Mouse (Mus musculus): ENCODE results near the gene Tbc1d1.

Tbc1d1 gene

DNA sequence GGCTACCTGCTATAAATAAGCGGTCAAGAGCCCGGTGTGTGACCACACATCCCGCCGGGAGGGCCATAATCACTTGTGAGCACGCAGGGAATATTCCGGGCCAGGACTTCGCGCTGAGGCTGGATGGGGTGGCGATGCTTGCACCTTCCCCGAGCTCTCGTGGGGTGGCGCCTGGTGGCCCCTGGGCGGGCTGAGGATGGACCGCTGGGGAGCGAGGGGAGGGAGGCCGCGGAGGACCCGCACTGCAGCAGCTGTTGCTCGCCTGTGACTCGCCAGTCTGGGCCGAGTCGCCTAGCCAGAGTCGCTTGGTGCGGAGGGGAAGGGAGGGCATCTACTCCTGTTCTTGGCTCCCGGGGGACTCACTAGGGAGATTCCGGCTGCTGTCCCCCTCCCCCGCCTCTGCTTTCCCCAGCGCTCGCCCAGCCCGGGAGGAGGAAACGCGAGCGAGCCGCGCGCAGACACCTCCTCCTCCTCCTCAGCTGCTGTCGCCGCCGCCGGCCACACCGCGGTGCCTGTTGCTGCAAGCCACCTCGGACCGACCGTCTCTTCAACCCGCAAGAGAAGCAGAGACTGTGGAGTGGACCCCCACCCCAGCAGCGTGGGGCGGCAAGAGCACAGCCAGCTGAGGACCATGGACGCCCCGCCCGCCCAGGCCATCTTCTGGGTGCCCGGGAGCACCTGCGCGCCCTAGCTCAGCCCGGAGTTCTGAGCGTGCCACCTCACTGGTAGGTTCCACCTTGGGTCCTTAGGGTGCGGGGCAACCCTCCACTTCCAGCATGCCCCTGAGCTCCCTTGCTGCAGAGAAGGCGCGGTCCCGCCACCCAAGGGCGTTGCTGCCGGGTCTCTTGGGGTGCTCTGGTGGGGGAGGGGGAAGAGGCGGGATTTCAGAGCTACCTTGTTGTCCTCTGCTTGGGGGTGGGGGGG, 3.9 kb downstream of the Tbc1d1 start:
- peak; percentile 44 to 59 for DNase-seq (ENCODE audit: low read depth in 2 of 2, low spot score in 2 of 2)

DNA sequence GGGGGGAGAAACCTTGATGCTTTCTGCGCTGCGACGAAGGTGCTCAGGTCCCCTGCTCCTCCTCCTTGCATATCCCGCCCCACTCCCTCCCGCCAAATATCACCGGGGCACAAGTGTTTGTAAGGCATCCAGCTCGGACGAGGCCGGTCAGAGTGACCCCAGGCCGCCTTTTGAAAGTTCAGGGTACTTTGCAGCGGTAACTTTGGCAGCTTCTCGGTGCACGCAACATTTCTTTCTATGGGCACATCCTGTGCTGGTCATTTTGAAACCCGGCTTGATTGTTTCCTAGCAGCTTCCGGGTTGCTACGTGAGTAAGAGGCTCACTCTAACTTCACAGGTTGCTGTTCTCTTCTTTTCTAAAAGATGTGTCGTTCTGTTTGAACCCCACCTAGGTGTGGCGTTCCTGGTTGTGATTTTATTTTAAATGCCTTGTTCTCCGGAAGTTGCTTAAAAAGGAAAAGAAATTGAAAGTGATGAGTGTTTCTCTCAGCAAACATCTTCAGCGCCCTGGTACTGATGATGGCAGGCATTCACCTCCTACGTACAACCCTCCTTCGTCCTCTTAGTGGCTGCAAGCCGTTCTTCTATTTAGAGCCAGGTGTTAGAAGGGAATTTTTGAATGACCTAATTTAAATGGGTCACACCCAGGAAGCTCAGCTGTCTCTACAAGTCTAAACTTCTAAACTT, 4.7 kb downstream of the Tbc1d1 start:
- peak; percentile 60 to 66 for DNase-seq (ENCODE audit: low read depth in 2 of 2, low spot score in 2 of 2)

DNA sequence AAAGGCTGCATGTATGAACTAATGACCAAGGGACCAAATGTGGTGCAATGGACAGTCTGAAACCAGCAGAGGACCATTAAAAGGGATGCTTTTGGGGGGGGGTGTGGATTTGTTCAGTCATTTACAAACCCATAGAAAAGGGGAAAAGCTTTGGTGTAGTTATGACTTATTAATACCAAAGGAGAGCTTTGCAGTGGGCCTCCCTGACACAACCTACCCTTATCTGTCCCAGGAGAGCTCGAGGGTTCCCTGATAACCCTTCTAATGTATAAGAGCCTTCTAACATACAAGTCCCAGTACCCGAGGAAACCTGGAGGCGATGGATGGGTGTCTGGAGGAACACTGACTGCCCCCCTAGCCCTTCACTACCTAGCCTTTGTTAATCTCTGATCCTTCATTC, 5.8 kb downstream of the Tbc1d1 start:
- no peak for DNase-seq (ENCODE audit: low read depth in 2 of 2, low spot score in 2 of 2)

DNA sequence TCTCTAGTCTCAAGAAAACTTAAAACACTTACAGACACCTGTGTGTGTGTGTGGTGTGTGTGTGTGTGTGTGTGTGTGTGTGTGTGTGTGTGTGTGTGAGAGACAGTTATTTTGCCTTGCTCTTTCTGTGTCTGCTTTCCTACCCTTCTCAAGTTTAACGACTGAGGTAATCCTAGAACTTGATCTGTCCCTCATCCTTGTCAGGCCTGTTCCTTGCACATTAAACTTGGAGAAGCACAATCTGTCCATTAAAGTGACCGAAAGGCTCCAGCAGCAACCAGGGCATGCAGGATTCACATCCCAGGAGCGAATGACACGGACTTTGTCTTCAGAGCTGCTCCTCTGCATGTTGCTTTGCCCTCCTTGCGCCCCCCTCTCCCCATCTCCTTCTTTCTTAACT, 6.5 kb downstream of the Tbc1d1 start:
- DNase-seq (ENCODE audit: low read depth in 2 of 2, low spot score in 2 of 2): no peak

DNA sequence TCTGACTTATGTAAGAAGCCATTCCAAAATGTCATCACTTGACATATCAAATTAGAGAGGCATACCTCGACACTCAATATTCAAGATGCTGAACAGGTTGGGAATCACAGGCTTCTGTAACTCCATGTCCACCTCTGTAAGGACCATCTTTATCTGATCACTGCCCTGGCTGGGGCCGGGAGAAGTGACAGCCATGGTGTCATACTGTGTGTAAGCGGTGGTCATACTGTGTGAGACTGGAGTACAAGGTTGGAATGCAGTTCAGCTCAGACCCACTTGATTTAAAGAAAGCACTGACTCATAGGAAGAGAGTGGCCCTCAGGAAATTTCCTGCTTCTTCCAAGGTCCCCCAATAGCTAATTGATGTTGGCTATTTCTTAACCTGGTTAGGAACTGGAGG, 8.3 kb downstream of the Tbc1d1 start:
- DNase-seq (ENCODE audit: low read depth in 2 of 2, low spot score in 2 of 2): no peak

DNA sequence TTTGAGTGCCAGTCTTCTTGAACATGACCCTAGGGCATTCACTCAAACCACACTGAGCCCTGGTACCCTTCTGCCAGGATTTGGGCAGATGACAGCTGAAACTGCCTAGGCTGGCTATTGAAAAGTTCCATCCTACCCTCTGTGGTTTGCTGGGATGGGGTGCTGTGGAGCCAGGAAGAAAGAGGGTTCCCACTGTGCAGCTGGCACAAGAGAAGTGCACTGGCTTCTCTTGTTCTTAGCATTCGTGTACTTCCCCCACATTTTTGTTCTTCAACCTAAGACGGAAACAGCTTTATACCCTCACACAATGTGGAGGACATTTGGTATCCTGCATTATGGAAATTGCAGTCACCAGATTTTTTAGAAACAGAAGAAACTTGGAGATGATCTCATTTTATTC, 9.7 kb downstream of the Tbc1d1 start:
- DNase-seq (ENCODE audit: low read depth in 2 of 2, low spot score in 2 of 2): no peak

DNA sequence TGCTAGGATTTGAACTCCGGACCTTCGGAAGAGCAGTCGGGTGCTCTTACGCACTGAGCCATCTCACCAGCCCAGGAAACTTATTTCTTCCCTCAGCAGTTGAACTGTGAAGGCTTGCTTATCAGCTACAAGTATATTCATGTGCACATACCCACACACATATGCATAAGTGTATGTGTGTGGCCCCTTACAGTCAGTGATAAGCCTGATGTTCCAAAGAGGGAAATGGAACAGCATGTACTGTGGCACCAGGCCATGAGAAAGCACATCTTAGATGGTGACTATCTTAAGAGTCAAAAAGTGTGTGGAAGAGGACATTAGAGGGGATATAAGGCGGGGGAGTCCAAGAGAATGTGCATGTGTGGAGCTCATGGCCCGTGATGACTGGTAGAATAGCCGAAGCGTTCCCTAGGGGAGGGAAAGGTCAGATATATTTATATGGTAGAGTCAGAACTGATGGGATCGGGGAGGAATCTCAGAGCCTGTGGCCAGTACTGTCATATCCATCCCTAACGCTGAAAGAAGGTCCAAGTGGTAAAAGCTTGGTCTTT, 13.0 kb downstream of the Tbc1d1 start:
- no peak for DNase-seq (ENCODE audit: low read depth in 2 of 2, low spot score in 2 of 2)

DNA sequence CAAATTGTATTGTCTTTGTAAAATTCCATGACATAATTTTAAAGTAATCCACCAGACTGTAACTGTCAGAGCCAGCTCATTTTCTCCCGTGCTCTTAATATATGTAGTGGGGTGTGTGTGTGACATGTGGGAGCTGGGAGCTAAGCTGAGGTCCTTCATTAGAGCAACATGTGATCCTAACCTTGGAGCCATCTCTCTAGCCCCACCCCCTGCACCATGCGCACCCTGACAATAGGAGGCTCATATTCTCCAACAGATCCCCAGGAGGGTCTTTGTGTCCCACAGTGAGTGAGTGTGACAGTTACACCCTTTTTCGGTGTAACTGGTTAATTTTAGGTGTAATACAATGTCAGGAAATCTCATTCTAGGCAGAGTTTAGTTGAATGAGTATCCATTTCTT, 16.8 kb downstream of the Tbc1d1 start:
- no peak for DNase-seq (ENCODE audit: low read depth in 2 of 2, low spot score in 2 of 2)

DNA sequence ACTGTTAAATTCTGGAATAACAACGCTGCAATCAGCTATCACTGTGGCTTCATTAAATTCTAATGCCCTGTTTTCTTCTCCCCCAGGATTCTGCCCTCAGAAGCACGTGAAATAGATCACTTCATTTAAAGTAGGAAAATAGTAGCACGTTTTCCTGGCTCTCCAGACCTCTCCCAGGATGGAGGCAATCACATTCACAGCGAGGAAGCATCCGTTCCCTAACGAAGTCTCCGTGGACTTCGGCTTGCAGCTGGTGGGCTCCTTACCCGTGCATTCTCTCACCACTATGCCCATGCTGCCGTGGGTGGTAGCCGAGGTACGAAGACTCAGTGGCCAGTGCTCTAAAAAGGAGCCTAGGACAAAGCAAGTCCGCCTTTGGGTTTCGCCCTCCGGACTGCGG, 17.2 kb downstream of the Tbc1d1 start:
- no peak for DNase-seq (ENCODE audit: low read depth in 2 of 2, low spot score in 2 of 2)

DNA sequence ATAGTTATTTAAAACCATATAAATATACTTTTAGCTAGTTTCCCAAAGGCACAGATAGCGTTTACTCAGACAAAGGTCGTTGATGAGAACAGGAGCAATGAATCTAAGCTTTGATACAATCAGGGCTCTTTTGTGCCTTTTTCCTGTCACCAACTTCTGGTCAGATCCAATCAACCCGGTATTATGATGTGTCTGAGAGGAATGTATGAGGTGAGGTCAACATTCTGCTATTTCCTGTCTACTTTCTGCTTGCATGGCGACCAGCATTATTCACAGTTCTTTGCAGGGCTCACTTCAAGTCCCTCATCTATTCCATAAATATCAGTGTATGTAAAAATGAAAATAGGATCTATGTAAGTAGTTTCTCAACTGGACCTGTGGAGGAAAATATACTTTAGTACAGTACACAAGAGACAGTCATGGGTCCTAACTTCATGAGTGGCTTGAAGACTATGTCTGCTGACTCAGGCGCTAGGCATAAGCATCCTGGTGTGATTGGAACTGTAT, 18.4 kb downstream of the Tbc1d1 start:
- no peak for DNase-seq (ENCODE audit: low read depth in 2 of 2, low spot score in 2 of 2)

DNA sequence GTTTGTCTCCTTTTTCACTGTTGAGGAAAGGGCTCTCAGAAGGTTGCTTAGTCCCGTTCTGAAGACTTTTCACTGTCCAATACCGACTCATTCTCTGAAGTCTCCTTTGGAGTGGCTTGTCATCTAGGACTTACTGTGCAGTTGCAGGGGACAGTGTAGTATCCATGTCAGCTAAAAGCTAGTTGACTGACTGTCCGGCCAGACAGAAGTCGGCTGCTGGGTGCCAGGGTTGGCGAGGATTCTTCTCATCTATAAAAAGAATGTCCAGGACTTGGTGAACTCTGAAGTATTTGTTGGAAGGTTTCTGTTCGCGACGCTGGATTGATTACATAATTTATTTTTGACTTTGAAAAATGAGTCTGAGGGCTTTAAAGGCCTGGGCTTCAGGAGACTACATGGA, 24.4 kb downstream of the Tbc1d1 start:
- no peak for DNase-seq (ENCODE audit: low read depth in 2 of 2, low spot score in 2 of 2)

DNA sequence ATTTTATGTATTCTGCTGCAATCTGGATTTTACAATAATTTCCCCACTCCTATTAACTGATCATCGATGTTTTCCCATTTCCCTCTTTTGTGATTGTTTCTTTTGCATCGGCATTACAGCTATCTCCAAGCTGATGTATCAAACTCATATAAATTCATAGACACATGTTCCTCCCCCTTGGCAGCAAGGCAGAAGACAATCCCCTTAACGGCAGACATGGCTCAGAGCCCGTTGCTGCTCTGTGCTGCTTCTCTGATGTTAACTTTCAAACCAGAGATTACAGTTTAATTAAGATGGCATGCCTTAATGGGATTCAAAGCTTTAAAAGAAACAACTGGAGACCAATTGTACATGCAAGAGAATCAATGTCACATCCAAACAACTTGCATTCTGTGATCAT, 27.6 kb downstream of the Tbc1d1 start:
- DNase-seq (ENCODE audit: low read depth in 2 of 2, low spot score in 2 of 2): no peak

DNA sequence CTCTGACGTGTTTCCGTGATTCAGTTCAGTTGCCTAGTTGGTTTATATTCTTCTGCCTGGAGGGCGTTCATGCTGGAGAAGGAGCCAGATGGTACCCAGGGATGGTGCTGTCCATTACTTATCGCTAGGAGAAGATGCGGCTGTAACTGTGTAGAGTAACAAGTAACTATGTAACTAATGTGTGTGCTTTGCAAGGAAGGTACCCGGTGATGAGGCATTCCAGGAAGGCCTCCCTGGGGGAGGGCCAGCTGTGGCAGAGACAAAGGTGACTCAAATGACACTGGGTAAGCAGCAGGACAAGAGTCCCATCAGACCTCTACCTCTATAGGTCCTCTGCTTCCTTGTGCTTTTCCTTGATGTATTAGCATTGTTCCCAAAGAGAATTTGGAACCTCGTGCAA, 29.2 kb downstream of the Tbc1d1 start:
- DNase-seq (ENCODE audit: low read depth in 2 of 2, low spot score in 2 of 2): no peak

DNA sequence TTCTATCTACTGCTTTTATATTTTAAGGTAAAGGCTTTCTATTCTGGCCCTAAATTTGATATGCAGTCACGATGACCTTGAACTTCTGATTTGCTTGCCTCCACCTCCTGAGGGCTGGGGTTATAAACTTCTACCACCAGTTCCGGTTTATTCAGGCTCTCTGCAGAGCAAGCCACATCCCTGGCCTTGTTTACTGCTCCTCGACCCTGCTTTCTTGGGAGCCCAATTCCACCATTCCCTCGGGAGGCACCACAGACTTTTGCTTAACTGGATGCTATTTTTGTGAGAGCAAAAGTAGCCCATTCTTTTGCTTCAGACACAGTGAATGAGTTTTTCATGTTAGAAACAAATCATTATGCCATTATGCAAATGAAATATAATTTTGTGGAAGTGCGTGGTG, 30.5 kb downstream of the Tbc1d1 start:
- DNase-seq (ENCODE audit: low read depth in 2 of 2, low spot score in 2 of 2): no peak

DNA sequence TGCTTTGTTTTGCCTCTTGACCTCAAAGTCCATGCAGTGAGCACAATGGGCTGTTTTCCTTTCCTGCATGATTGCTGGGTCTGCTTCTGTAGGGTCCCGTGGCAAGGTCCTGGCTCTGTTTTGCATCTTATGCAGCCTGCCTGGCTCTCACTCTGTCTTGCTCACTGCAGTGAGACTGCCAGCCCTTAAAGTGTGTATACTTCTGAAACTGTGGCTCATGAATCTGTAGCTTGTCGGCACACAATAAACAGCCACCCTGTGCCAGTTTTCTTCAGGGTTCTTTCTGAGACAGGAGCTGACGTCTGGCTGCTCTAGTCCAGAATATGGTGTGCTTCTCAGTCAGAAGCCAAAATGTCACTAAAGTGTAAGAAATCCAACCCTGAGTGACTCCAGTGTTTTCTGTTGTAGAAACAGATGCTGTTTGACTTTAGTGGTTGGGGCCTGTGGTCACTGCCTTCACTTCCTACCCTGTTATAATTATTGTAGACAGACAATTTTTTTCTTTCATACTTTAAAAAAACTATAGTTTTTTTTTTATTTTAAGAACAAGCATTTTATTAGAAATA, 32.1 kb downstream of the Tbc1d1 start:
- DNase-seq (ENCODE audit: low read depth in 2 of 2, low spot score in 2 of 2): no peak

DNA sequence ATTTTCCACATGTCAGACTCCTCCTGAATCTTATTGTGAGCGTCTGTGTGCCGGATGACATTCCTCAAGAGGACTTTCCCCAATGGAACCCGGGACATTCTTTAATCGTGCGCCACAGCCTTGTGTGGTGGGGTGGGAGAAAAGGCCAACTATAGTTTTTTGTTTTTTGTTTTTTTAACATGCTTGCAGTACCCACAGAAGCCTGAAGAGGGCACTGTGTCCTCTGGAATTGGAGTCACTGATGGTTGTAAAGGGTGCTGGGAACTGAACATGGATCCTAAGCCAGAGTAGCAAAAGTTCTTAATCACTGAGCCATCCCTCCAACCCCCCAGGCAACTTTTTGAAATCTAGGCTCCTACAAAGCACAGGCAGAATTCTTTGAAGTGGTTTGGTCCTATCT, 34.8 kb downstream of the Tbc1d1 start:
- no peak for DNase-seq (ENCODE audit: low read depth in 2 of 2, low spot score in 2 of 2)

DNA sequence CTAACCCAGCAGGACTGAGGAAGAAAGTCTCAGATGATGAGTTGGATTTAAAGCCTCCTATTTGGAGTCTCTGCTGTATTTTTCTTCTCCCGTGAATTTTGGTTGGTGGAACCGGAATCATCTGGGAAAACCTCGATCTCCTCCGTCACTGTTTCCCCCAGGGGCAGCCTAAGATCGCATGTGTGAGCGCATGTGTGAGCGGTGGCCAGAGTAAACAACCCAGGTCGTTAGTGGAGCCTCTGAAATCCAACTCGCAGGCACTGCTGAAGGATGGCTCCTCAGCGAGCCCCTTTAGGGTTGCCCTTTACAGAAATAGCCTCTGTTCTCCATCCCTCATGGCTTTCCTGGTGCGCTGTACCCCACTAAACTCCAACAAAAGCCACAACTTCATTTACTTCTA, 37.2 kb downstream of the Tbc1d1 start:
- DNase-seq (ENCODE audit: low read depth in 2 of 2, low spot score in 2 of 2): no peak

DNA sequence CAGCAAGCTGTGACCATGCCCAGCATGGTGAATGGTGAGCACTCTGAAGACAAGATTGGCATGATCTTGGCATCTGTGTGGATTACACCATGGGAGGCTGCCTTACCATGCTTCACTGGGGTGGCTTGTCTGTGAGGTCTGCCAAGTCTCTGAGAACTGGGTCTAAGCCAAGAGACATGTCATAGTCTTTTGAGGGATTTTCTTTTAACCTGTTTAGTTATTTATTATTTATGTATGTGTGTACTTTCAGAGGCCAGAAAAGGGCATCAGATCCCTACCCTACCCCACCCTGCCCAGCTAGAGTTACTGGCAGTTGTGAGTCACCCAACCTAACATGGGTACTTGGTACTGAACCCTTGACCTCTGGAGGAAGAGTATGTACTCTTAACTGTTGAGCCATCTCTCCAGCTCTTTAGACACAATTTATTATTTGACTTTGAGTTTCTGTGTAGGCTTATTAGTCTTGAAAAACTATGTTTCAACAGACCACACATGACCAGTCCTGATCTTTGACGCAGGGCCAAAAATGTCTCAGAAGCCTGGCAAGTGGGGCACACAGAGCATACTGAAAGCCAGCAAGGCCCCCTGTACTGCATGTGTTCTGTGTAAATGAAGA, 40.3 kb downstream of the Tbc1d1 start:
- DNase-seq (ENCODE audit: low read depth in 2 of 2, low spot score in 2 of 2): no peak

DNA sequence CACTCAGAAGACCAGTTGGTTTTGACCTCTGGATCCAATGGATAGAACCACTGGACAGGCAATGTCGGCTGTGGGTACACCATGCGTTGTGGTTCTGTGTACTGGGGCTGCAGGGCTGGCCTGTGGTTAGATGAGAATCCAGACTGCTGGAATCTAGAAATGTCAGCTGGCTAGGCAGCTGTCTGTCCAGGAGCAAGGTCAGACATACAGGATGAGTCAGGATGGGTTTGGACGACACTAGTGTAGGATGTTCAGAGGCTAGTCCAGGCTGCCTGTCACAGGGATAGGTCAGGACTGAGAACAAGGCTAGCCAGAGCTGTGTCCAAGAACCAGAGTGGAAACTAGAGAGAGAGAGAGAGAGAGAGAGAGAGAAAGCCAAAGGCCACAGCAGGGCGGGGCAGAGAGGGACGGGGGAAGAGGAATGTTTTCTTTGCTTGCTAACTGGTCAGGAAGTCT, 40.8 kb downstream of the Tbc1d1 start:
- DNase-seq (ENCODE audit: low read depth in 2 of 2, low spot score in 2 of 2): no peak

DNA sequence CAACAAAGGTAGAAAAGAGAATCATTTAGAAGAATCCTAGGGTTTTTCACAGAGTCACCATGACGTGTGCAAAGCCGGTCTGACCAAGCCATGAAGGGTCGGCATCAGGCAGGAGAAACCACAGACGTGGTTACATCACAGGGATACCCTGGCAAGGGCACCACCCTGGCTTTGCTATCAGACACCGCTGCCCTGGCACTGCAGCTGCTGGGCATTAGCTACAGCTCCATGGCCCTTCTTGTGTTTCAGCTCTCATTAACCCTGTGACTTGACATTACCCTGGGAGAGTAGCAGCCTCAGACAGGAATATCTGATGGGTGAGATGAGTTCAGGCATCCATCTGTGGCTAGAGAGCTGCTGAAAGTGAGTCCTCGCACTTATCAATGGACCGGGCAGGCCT, 42.5 kb downstream of the Tbc1d1 start:
- no peak for DNase-seq (ENCODE audit: low read depth in 2 of 2, low spot score in 2 of 2)

DNA sequence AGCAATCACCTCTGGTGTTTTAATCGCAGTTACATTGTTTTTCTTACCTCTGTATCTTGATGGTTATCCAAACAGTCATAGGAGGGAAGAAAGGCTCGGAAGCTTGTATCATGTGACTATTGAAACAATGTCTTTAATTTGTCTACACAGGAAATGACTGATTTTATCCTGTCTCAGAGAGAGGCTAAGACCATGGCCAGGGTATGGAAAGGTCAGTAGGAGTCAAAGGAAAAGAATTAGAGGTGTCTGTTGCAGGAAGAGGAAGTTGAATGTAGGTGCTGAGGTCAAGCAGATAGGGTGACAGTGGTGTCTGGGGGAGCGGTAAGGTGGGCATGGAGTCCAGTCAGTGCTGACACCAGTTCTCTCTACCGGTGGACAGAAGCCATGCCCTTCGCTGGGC, 45.0 kb downstream of the Tbc1d1 start:
- no peak for DNase-seq (ENCODE audit: low read depth in 2 of 2, low spot score in 2 of 2)
